Mouse (Mus musculus) urinary bladder, adult 2 months (tissue): ENCODE measurements around the gene Kctd19. TPM values are rescaled to one million over a fixed set of nuclear protein-coding genes. Genes with fewer than 3 reads are reported as not detected.

ENCODE experiments used
- polyA plus RNA-seq: library from polyadenylated mRNA; depleted of rRNA; stranded (reverse); fragments of >200 nt; gene quantifications from 2 replicates; pipeline ENCODE4 v1.2.3, GENCODE M21; 2012; rRNA removed

Kctd19 gene
- polyA plus RNA-seq, 1 experiment = 0.06 TPM

Other genes starting within 250 kb of the Kctd19 start
- 28.0 and 30.1 TPM in 2 replicates for gene Cbfb, start 242.8 kb downstream of the Kctd19 start, polyA plus RNA-seq
- gene D230025D16Rik, start 188.4 kb downstream of the Kctd19 start, polyA plus RNA-seq = 25.3 and 28.5 TPM in 2 replicates
- gene B3gnt9, start 158.3 kb downstream of the Kctd19 start, polyA plus RNA-seq = 34.1 and 34.5 TPM in 2 replicates
- 15.1 and 15.8 TPM in 2 replicates for gene Tradd, start 148.9 kb downstream of the Kctd19 start, polyA plus RNA-seq
- gene Fbxl8, start 148.9 kb downstream of the Kctd19 start, polyA plus RNA-seq = 9.1 and 9.5 TPM in 2 replicates
- 4.8 TPM in 2 replicates for gene Hsf4, start 143.7 kb downstream of the Kctd19 start, polyA plus RNA-seq
- 2.8 and 4.0 TPM in 2 replicates for gene Nol3, start 137.4 kb downstream of the Kctd19 start, polyA plus RNA-seq
- 2.7 and 2.9 TPM in 2 replicates for gene 4931428F04Rik, start 123.6 kb downstream of the Kctd19 start, polyA plus RNA-seq
- gene Exoc3l, start 117.4 kb downstream of the Kctd19 start, polyA plus RNA-seq = 4.3 and 4.5 TPM in 2 replicates
- gene E2f4, start 115.8 kb downstream of the Kctd19 start, polyA plus RNA-seq = 59.3 and 75.5 TPM in 2 replicates
- 25.2 and 29.0 TPM in 2 replicates for gene Elmo3, start 107.9 kb downstream of the Kctd19 start, polyA plus RNA-seq
- 3.9 and 6.1 TPM in 2 replicates for gene Lrrc29, start 87.2 kb downstream of the Kctd19 start, polyA plus RNA-seq
- 72.7 and 103 TPM in 2 replicates for gene Tmem208, start 87.1 kb downstream of the Kctd19 start, polyA plus RNA-seq
- gene Fhod1, start 65.5 kb downstream of the Kctd19 start, polyA plus RNA-seq = 17.0 and 18.4 TPM in 2 replicates
- 2.6 and 3.4 TPM in 2 replicates for gene Slc9a5, start 64.7 kb downstream of the Kctd19 start, polyA plus RNA-seq
- gene Plekhg4, start 40.2 kb downstream of the Kctd19 start, polyA plus RNA-seq = 0.25 and 0.50 TPM in 2 replicates
- 0.48 and 0.53 TPM in 2 replicates for gene Lrrc36, start 69 bp upstream of the Kctd19 start, polyA plus RNA-seq
- gene Tppp3, start 58.0 kb upstream of the Kctd19 start, polyA plus RNA-seq = 84.1 and 93.7 TPM in 2 replicates
- gene Zdhhc1, start 83.4 kb upstream of the Kctd19 start, polyA plus RNA-seq = 56.7 and 64.7 TPM in 2 replicates
- 0.49 and 0.52 TPM in 2 replicates for gene Hsd11b2, start 105.3 kb upstream of the Kctd19 start, polyA plus RNA-seq
- 144 and 148 TPM in 2 replicates for gene Atp6v0d1, start 152.5 kb upstream of the Kctd19 start, polyA plus RNA-seq
- gene Ripor1, start 191.8 kb upstream of the Kctd19 start, polyA plus RNA-seq = 12.1 and 26.0 TPM in 2 replicates
- gene Ctcf, start 223.1 kb upstream of the Kctd19 start, polyA plus RNA-seq = 21.6 and 31.5 TPM in 2 replicates
- gene Agrp, start 223.9 kb upstream of the Kctd19 start, polyA plus RNA-seq = 0.27 and 0.89 TPM in 2 replicates